Comparison of ENCODE assay signal across 7 mouse cellular contexts in the genomic region with DNA sequence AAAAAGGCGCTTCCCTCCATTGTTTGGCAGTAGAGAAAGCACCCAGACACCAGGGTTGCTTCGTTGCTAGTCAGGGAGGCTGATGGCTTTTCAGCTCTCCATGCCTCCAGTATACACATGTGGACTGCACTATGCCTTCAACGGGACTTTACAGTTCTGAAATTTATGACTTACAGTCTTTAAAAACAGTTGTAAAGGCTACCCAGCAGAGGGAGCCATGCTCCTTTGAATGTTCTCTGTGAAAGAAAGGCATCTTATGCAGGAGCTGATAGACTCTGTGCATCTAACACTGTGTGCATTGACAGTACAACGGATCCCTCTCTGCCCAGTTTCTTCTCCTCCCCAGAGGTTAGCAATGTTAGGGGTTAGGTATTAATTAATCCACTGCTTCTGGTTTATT. TPM values are rescaled to one million over a fixed set of nuclear protein-coding genes. Genes with fewer than 3 reads are reported as not detected.
A peak's percentile ranks its signal among the peaks of the same experiment; 100 is the strongest.
DNase-seq lines count a peak whose midpoint lies in the region; ATAC-seq and TF ChIP-seq lines count a peak whose summit lies in the region.

No protein-coding gene starts in this region.

- no peak overlapping the region for H3K4me3 ChIP-seq in limb, embryonic 11.5 days (ENCODE audit: low read depth, low read length)
- no peak overlapping the region for H3K4me3 ChIP-seq in limb, embryonic 10.5 days
- H3K4me3 ChIP-seq in hindbrain, embryonic 15.5 days, result no peak overlapping the region
- no peak overlapping the region for H3K4me3 ChIP-seq in liver, postnatal 0 days (ENCODE audit: low read depth, low read length)

- H3K27ac ChIP-seq in limb, embryonic 11.5 days (replicated peaks; ENCODE audit: low read depth, low read length), result no peak overlapping the region
- H3K27ac ChIP-seq in limb, embryonic 10.5 days, result no peak overlapping the region
- no peak overlapping the region for H3K27ac ChIP-seq in hindbrain, embryonic 15.5 days (replicated peaks)
- no peak overlapping the region for H3K27ac ChIP-seq in liver, postnatal 0 days (ENCODE audit: low read depth)

- peak; percentile 74 for TF ChIP-seq CTCF in liver, postnatal 0 days (IDR thresholded peaks at IDR 0.05; ENCODE audit: low read depth)

- ATAC-seq in limb, embryonic 11.5 days (ENCODE audit: insufficient number of reproducible peaks, low FRiP score, low TSS enrichment, low read depth), result peak; percentile 35; the same call in 1 of the 2 replicates
- ATAC-seq in hindbrain, embryonic 15.5 days (ENCODE audit: low FRiP score, low read depth), result peak; percentile 85
- ATAC-seq in liver, postnatal 0 days, result no peak

- TF ChIP-seq EP300 in liver, postnatal 0 days (IDR thresholded peaks at IDR 0.05; ENCODE audit: low read depth), result no peak

- no peaks in the 10 kb centered on the region for H3K36me3 ChIP-seq in limb, embryonic 11.5 days (ENCODE audit: control insufficient read depth, insufficient read depth, low read length)
- 0 out of 2 replicates have a peak, but pooled peaks cover 3% of the 10 kb centered on the region for H3K36me3 ChIP-seq in limb, embryonic 10.5 days
- H3K36me3 ChIP-seq in hindbrain, embryonic 15.5 days, result no peaks in the 10 kb centered on the region
- H3K36me3 ChIP-seq in liver, postnatal 0 days (replicated peaks; ENCODE audit: insufficient read depth, low read length), result no peaks in the 10 kb centered on the region

- peak; percentile 68 for DNase-seq in limb, embryonic 11.5 days (ENCODE audit: low spot score)
- no peak for DNase-seq in limb, embryonic 10.5 days (ENCODE audit: low spot score)
- peak; percentile 65 for DNase-seq in R1 (ENCODE audit: low read depth, low spot score)
- peak; percentile 65 for DNase-seq in embryo, embryonic 10 days (ENCODE audit: low spot score)
- peak; percentile 39 for DNase-seq in liver, postnatal 0 days
- peak; percentile 27 for DNase-seq in retina, postnatal 7 days (ENCODE audit: low read depth, low spot score)

- H3K9ac ChIP-seq in limb, embryonic 11.5 days (ENCODE audit: low read length), result no peak overlapping the region
- H3K9ac ChIP-seq in hindbrain, embryonic 15.5 days, result no peak overlapping the region
- no peak overlapping the region for H3K9ac ChIP-seq in liver, postnatal 0 days (replicated peaks)

- no peaks in the 10 kb centered on the region for H3K27me3 ChIP-seq in limb, embryonic 11.5 days (ENCODE audit: control insufficient read depth, insufficient read depth, low read length)
- no peaks in the 10 kb centered on the region for H3K27me3 ChIP-seq in limb, embryonic 10.5 days (ENCODE audit: low read depth, poor library complexity, severe bottlenecking)
- no peaks in the 10 kb centered on the region for H3K27me3 ChIP-seq in hindbrain, embryonic 15.5 days
- H3K27me3 ChIP-seq in liver, postnatal 0 days (ENCODE audit: insufficient read depth, low read length), result no peaks in the 10 kb centered on the region

- no peak overlapping the region for H3K4me2 ChIP-seq in limb, embryonic 11.5 days (ENCODE audit: low read depth, severe bottlenecking)
- H3K4me2 ChIP-seq in hindbrain, embryonic 15.5 days, result no peak overlapping the region
- H3K4me2 ChIP-seq in liver, postnatal 0 days (ENCODE audit: low read depth, low read length), result no peak overlapping the region

- WGBS in limb, embryonic 11.5 days, result 54% methylated on average over 4 of the region's 4 CpGs
- 64% methylated on average over 4 of the region's 4 CpGs for WGBS in limb, embryonic 10.5 days
- 49% methylated on average over 4 of the region's 4 CpGs for WGBS in hindbrain, embryonic 15.5 days
- 46% methylated on average over 4 of the region's 4 CpGs for WGBS in liver, postnatal 0 days (ENCODE audit: insufficient replicate concordance)

- H3K4me1 ChIP-seq in limb, embryonic 11.5 days (ENCODE audit: control insufficient read depth, insufficient read depth, low read length), result no peaks in the 10 kb centered on the region
- no peaks in the 10 kb centered on the region for H3K4me1 ChIP-seq in limb, embryonic 10.5 days
- no peaks in the 10 kb centered on the region for H3K4me1 ChIP-seq in hindbrain, embryonic 15.5 days (replicated peaks)
- no peaks in the 10 kb centered on the region for H3K4me1 ChIP-seq in liver, postnatal 0 days (ENCODE audit: insufficient read depth)

- no peaks in the 10 kb centered on the region for H3K9me3 ChIP-seq in limb, embryonic 11.5 days (ENCODE audit: control insufficient read depth, low read length)
- no peaks in the 10 kb centered on the region for H3K9me3 ChIP-seq in limb, embryonic 10.5 days (replicated peaks)
- no peaks in the 10 kb centered on the region for H3K9me3 ChIP-seq in hindbrain, embryonic 15.5 days
- H3K9me3 ChIP-seq in liver, postnatal 0 days (ENCODE audit: low read length), result no peaks in the 10 kb centered on the region

RNA-seq across cellular contexts. Expression of gene Depdc1b, which starts 30.9 kb away (rescaled TPM):
- 18.0 and 18.9 TPM in 2 replicates for polyA plus RNA-seq in limb, embryonic 11.5 days (2014; fragmentation: Nextera tagmentation; extraction: Ambion mirVana)
- polyA plus RNA-seq in limb, embryonic 10.5 days (2016; fragmentation: Nextera tagmentation; extraction: Ambion mirVana), result 20.9 and 22.0 TPM in 2 replicates
- polyA plus RNA-seq in hindbrain, embryonic 15.5 days (2015; fragmentation: Nextera tagmentation; extraction: Ambion mirVana), result 2.5 and 2.8 TPM in 2 replicates
- 5.4 and 6.5 TPM in 2 replicates for polyA plus RNA-seq in liver, postnatal 0 days (2015; fragmentation: Nextera tagmentation; extraction: Ambion mirVana)
